Comparison of ENCODE assay signal across 29 mouse cellular contexts in the genomic region with DNA sequence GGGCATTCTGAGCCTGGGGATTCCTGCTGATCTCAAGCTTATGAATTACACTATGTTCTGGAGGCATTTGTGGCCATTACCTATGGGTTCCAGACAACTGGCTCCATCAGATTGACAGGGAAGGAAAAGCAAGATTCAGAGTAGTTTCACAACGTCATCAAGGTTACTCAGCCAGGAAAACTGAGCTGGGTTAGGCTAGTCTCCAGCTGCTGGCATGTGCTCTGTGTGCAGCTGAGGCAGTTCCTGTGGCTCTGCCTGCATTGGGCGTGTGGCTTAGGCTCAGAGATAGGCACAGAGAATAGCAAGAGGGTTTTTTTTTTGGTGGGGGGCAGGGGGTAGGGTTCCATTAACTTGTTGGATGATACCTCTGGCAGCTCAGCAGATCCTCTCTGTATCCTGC. TPM values are rescaled to one million over a fixed set of nuclear protein-coding genes. Genes with fewer than 3 reads are reported as not detected.
DNase-seq lines count a peak whose midpoint lies in the region; ATAC-seq lines count a peak whose summit lies in the region.
"Had no signal": no experiment of that assay in that cellular context is flagged by ENCODE, and none has a peak within 500 bp of the region (broad histone marks: within the 10 kb centered on the region; RNA-seq: fewer than 3 reads in every experiment).

No protein-coding gene starts in this region.

- no peak overlapping the region for H3K9ac ChIP-seq in liver, embryonic 12.5 days
- H3K9ac ChIP-seq: embryonic facial prominence, embryonic 12.5 days; forebrain, postnatal 0 days; heart, embryonic 15.5 days; hindbrain, embryonic 15.5 days; kidney, embryonic 15.5 days; liver, embryonic 14.5 days had no signal

- H3K4me2 ChIP-seq in liver, embryonic 12.5 days, result no peak overlapping the region
- H3K4me2 ChIP-seq: embryonic facial prominence, embryonic 12.5 days; heart, embryonic 15.5 days; hindbrain, embryonic 15.5 days; kidney, embryonic 15.5 days had no signal

- peak; percentile 14 for DNase-seq in kidney, adult 11 months
- DNase-seq in kidney, adult 9 months, result no peak
- peak; percentile 26 for DNase-seq in adrenal gland, postnatal 14 days
- peak; percentile 15 for DNase-seq in adrenal gland, postnatal 25 days
- no peak for DNase-seq in forebrain, embryonic 10.5 days (ENCODE audit: extremely low spot score, low spot score)
- DNase-seq: cerebellum, adult 9-10 months; forebrain, postnatal 0 days; gastrocnemius, postnatal 10 days; heart, postnatal 4 days; kidney, postnatal 4 days; layer of hippocampus, adult 9-11 months; left cerebral cortex, postnatal 4 days; lung, postnatal 10 days; midbrain, embryonic 14.5 days; right cerebral cortex, postnatal 25 days; thymus, postnatal 14 days had no signal

- 26% methylated on average over 2 of the region's 2 CpGs for WGBS in liver, embryonic 12.5 days (ENCODE audit: insufficient replicate concordance)
- WGBS in forebrain, embryonic 10.5 days, result 74% methylated on average over 2 of the region's 2 CpGs

- no peaks in the 10 kb centered on the region for H3K27me3 ChIP-seq in liver, embryonic 12.5 days (replicated peaks)
- no peaks in the 10 kb centered on the region for H3K27me3 ChIP-seq in forebrain, embryonic 10.5 days (ENCODE audit: poor library complexity, severe bottlenecking)
- H3K27me3 ChIP-seq: embryonic facial prominence, embryonic 12.5 days; heart, embryonic 15.5 days; hindbrain, embryonic 15.5 days; kidney, embryonic 15.5 days had no signal

- 0 out of 2 replicates have a peak, but pooled peaks cover 4% of the 10 kb centered on the region for H3K4me1 ChIP-seq in liver, embryonic 12.5 days
- H3K4me1 ChIP-seq in forebrain, embryonic 10.5 days, result no peaks in the 10 kb centered on the region
- H3K4me1 ChIP-seq: embryonic facial prominence, embryonic 12.5 days; hindbrain, embryonic 15.5 days; kidney, embryonic 15.5 days had no signal

- H3K9me3 ChIP-seq in liver, embryonic 12.5 days (replicated peaks), result peaks cover 9% of the 10 kb centered on the region; the same call in 1 of the 2 replicates
- H3K9me3 ChIP-seq in forebrain, embryonic 10.5 days, result no peaks in the 10 kb centered on the region
- H3K9me3 ChIP-seq: embryonic facial prominence, embryonic 12.5 days; heart, embryonic 15.5 days; hindbrain, embryonic 15.5 days; kidney, embryonic 15.5 days had no signal

- peak overlapping the region; percentile 36; the same call in 1 of the 2 replicates for H3K27ac ChIP-seq in liver, embryonic 12.5 days
- H3K27ac ChIP-seq in forebrain, embryonic 10.5 days, result no peak overlapping the region
- H3K27ac ChIP-seq: embryonic facial prominence, embryonic 12.5 days; heart, embryonic 15.5 days; hindbrain, embryonic 15.5 days; kidney, embryonic 15.5 days; left cerebral cortex, adult 2 months; liver, embryonic 14.5 days had no signal

- no peak for ATAC-seq in liver, embryonic 12.5 days
- ATAC-seq in frontal cortex, adult (ENCODE audit: low TSS enrichment), result no peak
- ATAC-seq: forebrain, postnatal 0 days had no signal

- H3K36me3 ChIP-seq in liver, embryonic 12.5 days, result no peaks in the 10 kb centered on the region
- H3K36me3 ChIP-seq in forebrain, embryonic 10.5 days (replicated peaks), result no peaks in the 10 kb centered on the region
- H3K36me3 ChIP-seq: embryonic facial prominence, embryonic 12.5 days; heart, embryonic 15.5 days; hindbrain, embryonic 15.5 days; kidney, embryonic 15.5 days had no signal

- no peak overlapping the region for H3K4me3 ChIP-seq in liver, embryonic 12.5 days
- no peak overlapping the region for H3K4me3 ChIP-seq in forebrain, embryonic 10.5 days
- H3K4me3 ChIP-seq: embryonic facial prominence, embryonic 12.5 days; erythroblast, embryonic 14.5 days; heart, embryonic 15.5 days; hindbrain, embryonic 15.5 days; kidney, embryonic 15.5 days; left cerebral cortex, adult 2 months had no signal

RNA-seq across cellular contexts. Expression of a gene that starts 10.2 kb away (rescaled TPM):
- total RNA-seq in adrenal gland, postnatal 14 days (2021), result not detected in 2 replicates
- total RNA-seq in adrenal gland, postnatal 25 days (2021), result not detected in 2 replicates
- polyA plus RNA-seq in liver, embryonic 12.5 days (2016; fragmentation: Nextera tagmentation; extraction: Ambion mirVana), result 0.13 and 0.21 TPM in 2 replicates
- polyA plus RNA-seq in forebrain, embryonic 10.5 days (2016; fragmentation: Nextera tagmentation; extraction: Ambion mirVana), result not detected in 2 replicates
- total RNA-seq: common myeloid progenitor, adult 5-6 weeks; forebrain, postnatal 0 days; gastrocnemius, postnatal 10 days; heart, adult 8-10 months; heart, postnatal 4 days; left cerebral cortex, adult 2 months; left cerebral cortex, postnatal 4 days; megakaryocyte progenitor cell, adult 5-6 weeks had no signal
- polyA plus RNA-seq: embryonic facial prominence, embryonic 12.5 days; erythroblast, embryonic 14.5 days; forebrain, postnatal 0 days; heart, embryonic 15.5 days; hindbrain, embryonic 15.5 days; kidney, embryonic 15.5 days; liver, embryonic 14.5 days; midbrain, embryonic 14.5 days; neural tube, embryonic 14.5 days had no signal

RNA-seq across cellular contexts. Expression of a gene that starts 29.6 kb away (rescaled TPM):
- not detected in 2 replicates for total RNA-seq in adrenal gland, postnatal 14 days (2021)
- not detected in 2 replicates for total RNA-seq in adrenal gland, postnatal 25 days (2021)
- not detected in 2 replicates for polyA plus RNA-seq in liver, embryonic 12.5 days (2016; fragmentation: Nextera tagmentation; extraction: Ambion mirVana)
- polyA plus RNA-seq in forebrain, embryonic 10.5 days (2016; fragmentation: Nextera tagmentation; extraction: Ambion mirVana), result not detected in 2 replicates
- total RNA-seq: common myeloid progenitor, adult 5-6 weeks; forebrain, postnatal 0 days; gastrocnemius, postnatal 10 days; heart, adult 8-10 months; heart, postnatal 4 days; left cerebral cortex, adult 2 months; left cerebral cortex, postnatal 4 days; megakaryocyte progenitor cell, adult 5-6 weeks had no signal
- polyA plus RNA-seq: embryonic facial prominence, embryonic 12.5 days; erythroblast, embryonic 14.5 days; forebrain, postnatal 0 days; heart, embryonic 15.5 days; hindbrain, embryonic 15.5 days; kidney, embryonic 15.5 days; midbrain, embryonic 14.5 days; neural tube, embryonic 14.5 days had no signal

RNA-seq across cellular contexts. Expression of a gene that starts 48.5 kb away (rescaled TPM):
- total RNA-seq in adrenal gland, postnatal 14 days (2021), result 5.4 and 113 TPM in 2 replicates
- 0.39 and 3.9 TPM in 2 replicates for total RNA-seq in adrenal gland, postnatal 25 days (2021)
- polyA plus RNA-seq in liver, embryonic 12.5 days (2016; fragmentation: Nextera tagmentation; extraction: Ambion mirVana), result 1,015 and 1,058 TPM in 2 replicates
- not detected in 2 replicates for polyA plus RNA-seq in forebrain, embryonic 10.5 days (2016; fragmentation: Nextera tagmentation; extraction: Ambion mirVana)
- total RNA-seq: common myeloid progenitor, adult 5-6 weeks; forebrain, postnatal 0 days; heart, adult 8-10 months; heart, postnatal 4 days; left cerebral cortex, adult 2 months; left cerebral cortex, postnatal 4 days; megakaryocyte progenitor cell, adult 5-6 weeks had no signal
- polyA plus RNA-seq: forebrain, postnatal 0 days; midbrain, embryonic 14.5 days had no signal

Comparison
In these comparisons a context has a peak if more than half of its experiments do, and no peak if none do; other contexts are left out.
1. DNase-seq: peak in kidney, adult 11 months (single experiment), adrenal gland, postnatal 14 days (single experiment) and adrenal gland, postnatal 25 days (single experiment); none in kidney, adult 9 months (single experiment) and forebrain, embryonic 10.5 days (single experiment).